Mouse (Mus musculus) kidney, adult 9 months (tissue): ENCODE results near the gene Plcl2.
"Not testable (repeated sequence)": the region's sequence is repeated elsewhere in the genome, so short reads cannot be mapped to it uniquely, and the experiment has no call there.

ENCODE experiments used
- DNase-seq: peaks from one replicate; pipeline ENCODE4 v3.0.0; 2022

Gene Plcl2

GRCm38 (mm10) chr17:50536409-50537194 is 27.4 kb downstream of the Plcl2 start:
- DNase-seq: no peak

- DNase-seq: no peak
Observed at GRCm38 (mm10) chr17:50537786-50538185, 28.6 kb downstream of the Plcl2 start.

DNA sequence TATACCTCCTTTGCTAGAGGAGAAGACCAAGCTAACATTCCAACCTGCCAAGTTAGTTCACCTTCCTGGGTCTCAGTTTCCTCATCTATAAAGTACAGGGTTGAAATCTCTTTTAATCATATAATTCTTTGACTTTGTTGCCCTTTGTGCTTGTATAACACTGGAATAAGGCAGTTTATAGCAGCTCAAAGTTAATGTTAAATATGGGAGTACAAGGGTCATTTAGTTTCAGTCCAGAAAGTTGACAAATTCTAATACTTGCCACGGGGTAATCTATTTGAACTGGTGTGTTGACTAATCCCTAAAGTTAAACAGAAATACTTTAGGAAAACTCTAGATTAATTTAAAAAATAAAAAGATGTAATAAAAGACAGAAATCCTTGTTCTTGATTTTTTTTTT is 35.7 kb downstream of the Plcl2 start:
- DNase-seq: peak; percentile 52

DNA sequence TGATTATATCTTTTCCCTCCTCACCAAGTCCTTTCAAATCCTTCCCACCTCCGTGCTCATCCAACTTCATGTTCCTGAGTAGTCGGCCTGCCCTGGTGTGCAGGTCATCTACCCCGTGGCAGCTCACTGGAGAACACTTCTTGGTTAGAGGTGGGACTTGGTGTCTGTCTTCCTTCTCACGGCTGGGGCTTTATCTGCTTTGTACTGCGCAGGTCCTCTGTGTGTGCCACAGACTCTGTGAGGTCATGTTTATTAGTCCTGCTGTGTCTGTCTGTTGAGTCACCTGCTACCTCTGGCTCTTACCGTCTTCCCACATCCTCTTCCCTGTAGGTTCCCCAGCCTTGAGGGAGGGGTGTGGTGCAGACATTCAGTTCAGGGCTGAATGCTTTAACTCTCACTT is 36.1 kb downstream of the Plcl2 start:
- DNase-seq: peak; percentile 48

DNA sequence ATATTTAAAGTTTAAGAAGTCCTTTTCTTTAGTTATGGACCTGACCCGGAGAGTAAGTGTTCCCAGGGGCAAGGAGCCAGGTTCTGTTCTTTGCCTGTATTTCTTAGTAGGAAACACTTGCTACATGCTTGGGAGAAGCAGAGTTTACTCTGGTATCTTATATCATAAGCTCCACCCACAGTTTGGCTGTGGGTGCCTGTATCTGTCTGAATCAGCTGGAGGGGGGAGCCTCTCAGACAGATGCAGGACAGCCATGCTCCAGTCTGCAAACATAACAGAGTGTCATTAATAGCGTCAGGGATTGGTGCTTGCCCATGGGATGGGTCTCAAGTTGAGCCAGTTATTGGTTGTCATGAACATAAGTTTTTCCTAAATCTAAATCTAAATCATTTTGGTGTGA is 42.9 kb downstream of the Plcl2 start:
- DNase-seq: no peak

DNA sequence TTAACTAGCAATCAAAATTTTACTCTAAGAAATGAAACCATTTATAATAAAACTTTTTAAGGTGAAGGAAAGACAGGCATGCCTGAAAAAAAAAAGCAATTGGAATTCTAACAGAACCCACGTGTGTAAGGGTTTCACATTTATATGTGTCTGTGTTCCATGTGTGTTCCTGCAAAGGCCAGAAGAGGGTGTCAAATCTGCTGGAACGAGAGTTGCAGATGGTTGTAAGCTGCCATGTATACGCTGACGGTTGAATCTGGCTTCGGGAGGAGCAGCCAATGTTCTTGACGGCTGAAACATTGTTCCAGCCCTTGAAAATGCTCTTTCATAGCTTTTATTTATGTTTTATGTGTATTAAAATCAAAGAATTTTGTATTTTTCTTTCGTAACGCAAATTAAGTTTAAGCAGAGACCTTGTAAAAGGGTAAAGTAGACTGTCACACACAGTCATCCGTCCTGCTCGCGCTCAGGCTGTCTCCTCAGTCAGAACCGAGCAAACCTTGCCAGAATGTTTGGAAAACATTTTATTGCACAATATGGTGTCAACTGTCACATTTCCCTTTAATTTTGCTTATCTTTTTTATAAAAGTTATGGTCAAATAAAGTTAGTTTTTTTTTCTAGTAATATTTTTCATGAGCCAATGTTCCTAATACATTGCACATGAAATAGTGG is 48.5 kb downstream of the Plcl2 start:
- DNase-seq: no peak

DNA sequence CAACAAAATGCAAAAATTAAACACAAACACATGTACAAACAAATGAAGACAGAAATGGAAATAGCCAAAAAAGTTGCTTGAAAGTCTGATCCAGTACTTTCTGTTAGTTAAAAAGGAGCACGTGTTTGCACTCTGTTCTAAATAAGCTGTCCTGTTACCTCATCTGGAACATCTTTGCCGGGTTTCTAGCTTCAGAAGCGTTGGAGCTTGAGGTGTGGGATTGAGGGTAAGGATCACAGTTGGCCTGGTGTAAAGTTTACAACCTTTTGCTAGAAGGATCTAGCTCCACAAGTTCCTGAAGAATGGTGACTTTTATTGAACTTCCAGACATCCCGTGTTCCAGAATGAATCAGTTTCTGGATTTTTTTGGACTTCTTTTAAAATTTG is 49.0 kb downstream of the Plcl2 start:
- peak; percentile 68 for DNase-seq

DNA sequence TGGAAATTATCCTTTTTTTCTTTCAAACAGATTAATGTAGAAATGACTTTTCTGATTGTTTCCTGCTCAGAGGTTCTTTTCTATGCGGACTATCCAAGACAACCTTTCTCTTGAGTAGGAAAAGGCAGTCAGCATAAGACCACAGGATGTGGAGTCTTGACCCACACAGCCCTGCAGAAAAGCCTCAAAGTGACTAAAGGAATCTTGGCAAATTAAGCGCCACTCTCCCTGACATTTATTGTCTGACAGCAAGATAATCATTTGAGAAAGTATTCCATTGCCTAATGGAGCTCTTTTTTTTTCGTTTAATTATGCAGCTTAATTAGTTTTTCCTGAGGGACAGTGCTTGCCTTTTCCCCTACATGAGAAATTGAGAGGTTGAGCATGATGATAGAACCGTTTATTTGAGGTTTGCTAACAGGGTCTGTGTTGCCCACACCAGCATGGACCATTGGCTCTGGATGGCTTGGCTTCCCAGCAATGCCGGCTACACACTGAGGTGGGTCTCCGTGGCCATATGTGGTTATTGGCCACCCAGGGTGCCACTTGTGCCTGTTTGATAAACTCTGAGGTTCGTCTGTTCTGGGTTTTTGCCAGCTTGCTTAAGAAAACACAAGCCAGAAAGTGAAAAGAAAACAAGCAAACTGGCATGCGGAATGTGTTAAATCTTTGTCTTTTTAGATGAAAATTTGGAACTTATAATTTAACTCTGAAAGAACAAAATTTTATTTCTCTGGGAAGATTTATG is 56.3 kb downstream of the Plcl2 start:
- no peak for DNase-seq

DNA sequence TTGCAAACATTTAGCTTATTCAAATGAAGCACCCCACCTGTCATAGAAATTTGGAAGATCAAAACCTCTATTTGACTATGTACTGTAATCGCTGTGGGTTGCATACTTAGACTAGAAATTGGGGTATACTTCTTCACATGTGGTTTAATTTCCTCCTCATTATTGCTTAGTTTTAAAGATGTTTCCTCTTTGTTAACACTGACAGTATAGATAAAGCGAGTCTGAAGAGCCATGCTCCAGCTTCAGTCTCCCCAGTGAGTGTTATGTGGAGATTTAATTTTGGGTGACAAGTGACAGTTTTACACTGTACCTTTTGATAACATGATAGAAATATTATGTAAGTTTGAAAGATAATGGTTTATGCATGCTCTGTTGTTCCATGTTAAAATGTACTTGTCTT is 59.6 kb downstream of the Plcl2 start:
- no peak for DNase-seq

GRCm38 (mm10) chr17:50570228-50570627 is 61.0 kb downstream of the Plcl2 start:
- DNase-seq: not testable (repeated sequence)

DNA sequence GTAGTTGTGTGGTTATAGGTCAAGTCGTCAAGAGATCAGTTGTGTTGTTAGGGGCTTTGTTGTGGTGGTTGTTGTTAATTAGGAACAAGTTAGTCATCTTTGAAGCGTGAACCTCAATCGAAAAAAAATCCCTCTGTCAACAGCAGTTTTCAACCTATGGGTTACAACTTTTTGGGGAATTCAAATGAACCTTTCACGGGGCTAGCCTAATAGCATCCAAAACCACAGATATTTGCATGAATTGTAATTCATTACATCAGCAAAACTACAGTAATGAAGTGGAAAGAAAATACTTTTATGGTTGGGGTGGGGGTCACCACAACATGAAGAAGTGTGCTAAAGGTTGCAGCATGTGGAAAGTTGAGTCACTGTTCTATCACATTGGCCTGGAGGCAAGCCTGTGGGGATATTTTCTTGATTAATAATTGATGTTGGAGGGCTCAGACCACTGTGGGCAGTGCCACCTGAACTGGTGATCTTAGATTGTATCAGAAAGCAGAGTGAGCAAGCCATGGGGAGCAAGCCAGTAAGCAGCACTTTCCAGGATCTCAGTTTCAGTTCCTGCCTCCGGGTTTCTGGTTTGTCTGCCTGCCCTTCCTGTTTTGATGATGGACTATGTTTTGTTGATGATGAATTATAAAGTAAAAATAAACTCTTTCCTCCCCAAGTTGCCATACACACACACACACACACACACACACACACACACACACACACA is 61.6 kb downstream of the Plcl2 start:
- DNase-seq: no peak

- DNase-seq: no peak
Observed at GRCm38 (mm10) chr17:50574161-50574560, 65.0 kb downstream of the Plcl2 start.

- DNase-seq: no peak
Observed at GRCm38 (mm10) chr17:50580416-50580815, 71.2 kb downstream of the Plcl2 start.

DNA sequence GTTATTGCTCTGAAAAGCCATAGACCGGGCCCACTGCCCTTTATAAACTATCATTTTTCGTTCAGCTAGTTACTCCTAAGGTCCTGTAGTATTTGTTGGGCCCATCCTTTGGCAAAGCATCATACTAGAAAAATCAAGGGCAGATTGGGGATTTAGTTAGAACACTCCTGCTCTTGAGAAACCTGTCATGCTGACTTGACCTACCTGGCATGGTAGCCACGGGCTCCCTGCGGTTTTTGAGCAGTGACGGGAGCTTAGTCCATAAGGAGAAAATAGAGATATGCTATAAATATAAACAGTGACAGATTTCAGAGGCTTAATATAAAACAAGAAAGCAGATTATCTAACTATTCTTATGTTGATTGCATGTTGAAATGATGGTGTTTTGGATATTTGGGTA is 77.6 kb downstream of the Plcl2 start:
- DNase-seq: no peak

- DNase-seq: no peak
Observed at GRCm38 (mm10) chr17:50587941-50588340, 78.7 kb downstream of the Plcl2 start.

- DNase-seq: no peak
Observed at GRCm38 (mm10) chr17:50600178-50600577, 91.0 kb downstream of the Plcl2 start.

- peak; percentile 33 for DNase-seq
Observed at GRCm38 (mm10) chr17:50600696-50601095, 91.5 kb downstream of the Plcl2 start.

DNA sequence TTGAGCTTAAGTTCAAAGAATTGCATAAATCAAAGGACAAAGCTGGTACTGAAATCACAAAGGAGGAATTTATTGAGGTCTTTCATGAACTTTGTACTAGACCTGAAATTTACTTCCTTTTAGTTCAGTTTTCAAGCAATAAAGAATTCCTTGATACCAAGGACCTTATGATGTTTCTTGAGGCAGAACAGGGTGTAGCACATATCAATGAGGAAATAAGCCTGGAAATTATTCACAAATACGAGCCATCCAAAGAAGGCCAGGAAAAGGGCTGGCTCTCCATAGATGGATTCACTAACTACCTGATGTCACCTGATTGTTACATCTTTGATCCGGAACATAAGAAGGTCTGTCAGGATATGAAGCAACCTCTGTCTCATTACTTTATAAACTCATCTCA is 97.7 kb downstream of the Plcl2 start:
- DNase-seq: no peak

DNA sequence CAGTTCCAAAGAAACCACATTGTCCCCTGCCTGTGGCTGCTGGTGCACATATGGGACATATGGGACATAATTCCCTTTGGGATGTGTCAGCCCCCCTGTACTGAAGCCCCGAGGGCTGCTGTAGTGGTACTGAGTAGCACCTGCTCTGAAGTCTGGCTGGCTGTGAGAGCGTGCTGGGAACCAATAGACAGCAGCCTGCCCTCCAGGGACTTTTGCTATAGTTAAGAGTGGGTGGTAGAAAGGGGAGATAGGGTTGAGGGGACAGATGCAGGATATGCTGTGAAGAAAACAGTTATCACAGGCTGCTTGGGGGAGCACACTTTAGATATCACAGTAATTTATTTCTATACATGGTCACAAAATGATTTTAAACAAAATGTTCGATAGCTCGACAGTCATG is 100.7 kb downstream of the Plcl2 start:
- DNase-seq: no peak

DNA sequence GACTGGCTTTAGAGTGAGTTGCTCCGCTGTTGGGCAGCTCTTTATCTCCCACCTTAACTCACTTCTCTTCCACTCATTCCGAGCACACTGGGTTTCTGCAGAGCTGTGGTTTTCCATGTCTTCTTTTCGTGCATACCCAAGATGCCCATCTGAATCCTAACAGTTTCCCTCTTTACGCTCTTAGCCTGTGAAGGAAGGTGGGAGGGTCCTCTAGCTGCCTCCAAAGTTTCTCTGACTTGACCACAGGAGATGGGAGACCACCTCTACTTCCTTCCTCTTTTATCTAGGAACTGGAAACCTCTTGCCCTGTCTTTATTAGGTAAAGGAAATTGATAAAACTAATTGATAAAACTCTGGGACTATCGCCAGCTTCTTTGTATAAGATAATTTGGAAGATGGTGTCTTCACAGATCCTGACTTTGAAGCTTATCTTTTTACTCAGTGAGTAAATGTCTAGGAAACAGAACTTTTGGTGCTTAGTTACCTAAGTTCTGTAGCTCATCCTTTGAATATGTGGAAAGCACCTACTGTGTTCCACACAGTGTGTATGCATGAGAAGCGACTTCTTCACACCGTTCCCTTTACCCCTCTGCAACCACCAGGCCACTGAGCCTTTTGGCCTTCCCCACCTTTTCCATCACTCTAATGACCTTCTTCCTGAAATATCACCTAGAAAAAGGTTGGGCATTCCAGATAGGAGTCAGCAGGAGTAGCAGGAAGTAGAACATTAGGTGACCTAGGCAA is 111.8 kb downstream of the Plcl2 start:
- no peak for DNase-seq

GRCm38 (mm10) chr17:50621996-50622395 is 112.8 kb downstream of the Plcl2 start:
- DNase-seq: peak; percentile 31

DNA sequence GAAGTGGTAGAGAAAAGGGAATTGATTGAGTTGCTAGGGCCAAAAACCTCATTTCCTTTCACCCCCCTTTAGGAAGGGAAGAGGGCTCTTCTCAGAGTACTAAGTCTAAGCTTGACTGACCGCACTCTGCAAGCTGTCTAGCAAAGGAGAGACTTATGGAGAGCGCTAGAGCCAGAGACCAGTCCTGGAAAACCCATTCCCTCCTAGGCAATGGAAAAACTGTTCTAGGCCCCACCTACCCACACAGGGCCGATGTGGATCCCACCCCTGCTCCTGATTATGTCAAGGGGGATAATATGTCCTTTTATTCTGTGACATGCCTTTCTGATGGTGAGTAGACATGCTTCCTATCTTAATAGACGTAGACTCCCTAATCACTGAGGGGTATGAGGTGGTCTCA is 116.4 kb downstream of the Plcl2 start:
- DNase-seq: no peak

DNA sequence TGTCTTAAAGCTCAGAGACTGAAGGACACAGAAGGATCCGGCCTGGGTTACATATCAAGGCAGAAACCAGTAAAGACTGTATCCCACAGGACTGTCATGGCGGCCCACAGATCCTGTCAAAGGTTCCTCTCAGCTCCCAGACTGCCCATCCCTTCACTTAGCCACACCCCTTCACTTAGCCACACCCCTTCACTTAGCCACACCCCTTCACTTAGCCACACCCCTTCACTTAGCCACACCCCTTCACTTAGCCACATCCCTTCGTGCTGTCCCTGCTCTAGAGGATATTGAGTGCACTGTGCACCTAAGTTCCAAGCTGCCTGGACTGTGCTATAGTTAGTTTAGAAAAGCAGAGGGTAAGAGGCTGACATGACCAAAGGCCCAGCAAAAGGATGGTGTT is 118.5 kb downstream of the Plcl2 start:
- no peak for DNase-seq
